Mouse (Mus musculus): ENCODE results near the gene Megf9. TPM values are rescaled to one million over a fixed set of nuclear protein-coding genes. Genes with fewer than 3 reads are reported as not detected.

Megf9 gene
- polyA plus RNA-seq, 1 experiment from 2014 or later = 10.5 TPM

GRCm38 (mm10) chr4:70465921-70466689, 68.7 kb downstream of the Megf9 start:
- Histone ChIP-seq H3K4me1 (ENCODE audit: insufficient read depth, low read depth, low read length) (no peaks in the 10 kb centered on the region), H3K27ac (ENCODE audit: low read length) (no peak overlapping the region), H3K27me3 (replicated peaks; ENCODE audit: insufficient read depth, low read length) (no peaks in the 10 kb centered on the region), H3K4me2 (replicated peaks; ENCODE audit: low read depth, low read length) (no peak overlapping the region), H3K4me3 (ENCODE audit: low read depth, low read length) (no peak overlapping the region), H3K9me3 (ENCODE audit: low read length) (no peaks in the 10 kb centered on the region), H3K36me3 (ENCODE audit: insufficient read depth, low read length) (no peaks in the 10 kb centered on the region), H3K9ac (replicated peaks; ENCODE audit: low read depth) (no peak overlapping the region)
- WGBS = 67% methylated on average over 1 of the region's 1 CpGs
- TF ChIP-seq CTCF (IDR thresholded peaks at IDR 0.05) (no peak), EP300 (IDR thresholded peaks at IDR 0.05) (peak; percentile 58)
- ATAC-seq (peak; percentile 65), DNase-seq (ENCODE audit: low spot score) (peak; percentile 43)

- Histone ChIP-seq H3K27me3 (replicated peaks; ENCODE audit: insufficient read depth, low read length) (no peaks in the 10 kb centered on the region), H3K36me3 (ENCODE audit: insufficient read depth, low read length) (no peaks in the 10 kb centered on the region), H3K4me2 (replicated peaks; ENCODE audit: low read depth, low read length) (no peak overlapping the region), H3K4me1 (ENCODE audit: insufficient read depth, low read depth, low read length) (no peaks in the 10 kb centered on the region), H3K9ac (replicated peaks; ENCODE audit: low read depth) (no peak overlapping the region), H3K27ac (ENCODE audit: low read length) (no peak overlapping the region), H3K9me3 (ENCODE audit: low read length) (no peaks in the 10 kb centered on the region), H3K4me3 (ENCODE audit: low read depth, low read length) (no peak overlapping the region)
- 90% methylated on average over 2 of the region's 2 CpGs for WGBS
- DNase-seq (ENCODE audit: low spot score) (no peak), ATAC-seq (no peak)
- no peak for TF ChIP-seq CTCF (IDR thresholded peaks at IDR 0.05)
- no peak for TF ChIP-seq EP300 (IDR thresholded peaks at IDR 0.05)
Observed at GRCm38 (mm10) chr4:70463302-70463701, 71.5 kb downstream of the Megf9 start.

DNA sequence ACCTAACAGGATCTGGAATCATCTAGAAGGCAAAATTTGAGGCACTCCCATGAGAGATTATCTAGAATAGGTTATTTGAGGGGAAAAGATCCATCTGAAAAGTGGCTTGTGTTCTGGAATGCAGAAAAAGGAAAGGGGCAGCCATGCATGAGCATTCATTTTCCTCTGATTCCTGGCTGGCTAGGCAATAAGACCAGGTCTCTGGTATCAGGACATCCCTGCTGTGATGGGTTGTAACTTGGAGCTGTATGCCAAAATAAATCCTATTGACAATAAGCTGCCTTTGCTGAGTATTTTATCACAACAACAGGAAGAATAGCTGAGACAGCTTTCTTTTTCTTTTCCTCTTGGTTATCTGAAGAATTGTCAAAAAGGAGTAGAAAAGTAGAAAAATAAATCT, 73.4 kb downstream of the Megf9 start:
- Histone ChIP-seq H3K4me2 (replicated peaks; ENCODE audit: low read depth, low read length) (no peak overlapping the region), H3K4me3 (ENCODE audit: low read depth, low read length) (no peak overlapping the region), H3K27ac (ENCODE audit: low read length) (no peak overlapping the region), H3K4me1 (ENCODE audit: insufficient read depth, low read depth, low read length) (no peaks in the 10 kb centered on the region), H3K9ac (replicated peaks; ENCODE audit: low read depth) (no peak overlapping the region), H3K27me3 (replicated peaks; ENCODE audit: insufficient read depth, low read length) (no peaks in the 10 kb centered on the region), H3K36me3 (ENCODE audit: insufficient read depth, low read length) (no peaks in the 10 kb centered on the region), H3K9me3 (ENCODE audit: low read length) (no peaks in the 10 kb centered on the region)
- no peak for ATAC-seq
- DNase-seq (ENCODE audit: low spot score) = no peak
- TF ChIP-seq CTCF (IDR thresholded peaks at IDR 0.05) = no peak
- TF ChIP-seq EP300 (IDR thresholded peaks at IDR 0.05) = no peak

GRCm38 (mm10) chr4:70452161-70452560, 82.6 kb downstream of the Megf9 start:
- DNase-seq (ENCODE audit: low spot score) = peak; percentile 22
- no peak overlapping the region for H3K4me2 ChIP-seq (replicated peaks; ENCODE audit: low read depth, low read length)
- 62% methylated on average over 3 of the region's 3 CpGs for WGBS
- H3K27ac ChIP-seq (ENCODE audit: low read length) = no peak overlapping the region
- no peak overlapping the region for H3K4me3 ChIP-seq (ENCODE audit: low read depth, low read length)
- H3K9me3 ChIP-seq (ENCODE audit: low read length) = no peaks in the 10 kb centered on the region
- H3K36me3 ChIP-seq (ENCODE audit: insufficient read depth, low read length) = no peaks in the 10 kb centered on the region
- no peaks in the 10 kb centered on the region for H3K4me1 ChIP-seq (ENCODE audit: insufficient read depth, low read depth, low read length)
- TF ChIP-seq CTCF (IDR thresholded peaks at IDR 0.05) (no peak), EP300 (IDR thresholded peaks at IDR 0.05) (no peak)
- peak; percentile 75 for ATAC-seq
- no peaks in the 10 kb centered on the region for H3K27me3 ChIP-seq (replicated peaks; ENCODE audit: insufficient read depth, low read length)
- H3K9ac ChIP-seq (replicated peaks; ENCODE audit: low read depth) = no peak overlapping the region

DNA sequence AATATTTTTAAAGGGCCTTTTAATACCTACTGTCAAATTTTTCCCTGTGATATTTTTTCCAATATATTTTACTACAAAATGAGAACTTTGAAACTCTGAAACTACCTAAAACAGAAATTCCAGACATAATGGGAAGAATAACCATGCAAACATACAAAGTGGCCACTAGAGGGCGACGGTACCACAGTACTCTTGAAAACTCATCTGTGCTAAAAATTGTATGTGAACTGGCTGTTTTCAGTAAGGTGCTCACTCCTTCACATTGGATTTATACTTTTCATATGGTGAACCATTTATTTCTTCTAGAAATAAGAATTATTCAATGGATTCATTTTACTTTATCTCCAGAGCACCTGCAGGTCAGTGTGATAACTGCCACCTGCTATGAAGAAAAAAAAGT, 83.0 kb downstream of the Megf9 start:
- no peaks in the 10 kb centered on the region for H3K36me3 ChIP-seq (ENCODE audit: insufficient read depth, low read length)
- no peak overlapping the region for H3K27ac ChIP-seq (ENCODE audit: low read length)
- no peaks in the 10 kb centered on the region for H3K4me1 ChIP-seq (ENCODE audit: insufficient read depth, low read depth, low read length)
- ATAC-seq (peak; percentile 38; the same call in 1 of the 2 replicates), DNase-seq (ENCODE audit: low spot score) (peak; percentile 77)
- no peak overlapping the region for H3K4me3 ChIP-seq (ENCODE audit: low read depth, low read length)
- no peak overlapping the region for H3K9ac ChIP-seq (replicated peaks; ENCODE audit: low read depth)
- WGBS = 0% methylated on average over 2 of the region's 2 CpGs
- no peaks in the 10 kb centered on the region for H3K27me3 ChIP-seq (replicated peaks; ENCODE audit: insufficient read depth, low read length)
- H3K9me3 ChIP-seq (ENCODE audit: low read length) = no peaks in the 10 kb centered on the region
- TF ChIP-seq CTCF (IDR thresholded peaks at IDR 0.05) (peak; percentile 89), EP300 (IDR thresholded peaks at IDR 0.05) (no peak)
- no peak overlapping the region for H3K4me2 ChIP-seq (replicated peaks; ENCODE audit: low read depth, low read length)

- DNase-seq (ENCODE audit: low spot score) = no peak
- TF ChIP-seq CTCF (IDR thresholded peaks at IDR 0.05) = peak; percentile 38; the same call in 1 of the 2 replicates
- no peak for TF ChIP-seq EP300 (IDR thresholded peaks at IDR 0.05)
- H3K36me3 ChIP-seq (ENCODE audit: insufficient read depth, low read length) = no peaks in the 10 kb centered on the region
- no peak overlapping the region for H3K4me3 ChIP-seq (ENCODE audit: low read depth, low read length)
- H3K4me1 ChIP-seq (ENCODE audit: insufficient read depth, low read depth, low read length) = no peaks in the 10 kb centered on the region
- H3K27me3 ChIP-seq (replicated peaks; ENCODE audit: insufficient read depth, low read length) = no peaks in the 10 kb centered on the region
- no peak for ATAC-seq
- H3K4me2 ChIP-seq (replicated peaks; ENCODE audit: low read depth, low read length) = no peak overlapping the region
- 91% methylated on average over 1 of the region's 1 CpGs for WGBS
- H3K27ac ChIP-seq (ENCODE audit: low read length) = no peak overlapping the region
- no peak overlapping the region for H3K9ac ChIP-seq (replicated peaks; ENCODE audit: low read depth)
- H3K9me3 ChIP-seq (ENCODE audit: low read length) = no peaks in the 10 kb centered on the region
Observed at GRCm38 (mm10) chr4:70449668-70450067, 85.1 kb downstream of the Megf9 start.

Data from lung, postnatal 0 days (tissue).